Mouse (Mus musculus): ENCODE data around the gene Acod1.

The Acod1 gene

GRCm38 (mm10) chr14:103072731-103073130, 26.0 kb downstream of the Acod1 start:
- no peak for DNase-seq (ENCODE audit: low read depth, low spot score)

GRCm38 (mm10) chr14:103073825-103074224, 27.0 kb downstream of the Acod1 start:
- DNase-seq (ENCODE audit: low read depth, low spot score), result peak; percentile 40

- DNase-seq (ENCODE audit: low read depth, low spot score), result peak; percentile 53
These were observed 28.4 kb downstream of the Acod1 start for GRCm38 (mm10) chr14:103075166-103075565.

- no peak for DNase-seq (ENCODE audit: low read depth, low spot score)
These were observed 30.7 kb downstream of the Acod1 start for GRCm38 (mm10) chr14:103077272-103078005.

- peak; percentile 82 for DNase-seq (ENCODE audit: low read depth, low spot score)
These were observed 31.5 kb downstream of the Acod1 start for GRCm38 (mm10) chr14:103078006-103078912.

- no peak for DNase-seq (ENCODE audit: low read depth, low spot score)
These were observed 32.6 kb downstream of the Acod1 start for GRCm38 (mm10) chr14:103079209-103079977.

GRCm38 (mm10) chr14:103085840-103086533, 39.2 kb downstream of the Acod1 start:
- no peak for DNase-seq (ENCODE audit: low read depth, low spot score)

GRCm38 (mm10) chr14:103086671-103087324, 40.0 kb downstream of the Acod1 start:
- DNase-seq (ENCODE audit: low read depth, low spot score), result no peak

GRCm38 (mm10) chr14:103087846-103088245, 41.1 kb downstream of the Acod1 start:
- DNase-seq (ENCODE audit: low read depth, low spot score), result no peak

- peak; percentile 90 for DNase-seq (ENCODE audit: low read depth, low spot score)
These were observed 41.8 kb downstream of the Acod1 start for GRCm38 (mm10) chr14:103088624-103089023.

GRCm38 (mm10) chr14:103093236-103093635, 46.5 kb downstream of the Acod1 start:
- peak; percentile 61 for DNase-seq (ENCODE audit: low read depth, low spot score)

- no peak for DNase-seq (ENCODE audit: low read depth, low spot score)
These were observed 46.9 kb downstream of the Acod1 start for GRCm38 (mm10) chr14:103093670-103094069.

GRCm38 (mm10) chr14:103095036-103095435, 48.3 kb downstream of the Acod1 start:
- peak; percentile 32 for DNase-seq (ENCODE audit: low read depth, low spot score)

- no peak for DNase-seq (ENCODE audit: low read depth, low spot score)
These were observed 49.0 kb downstream of the Acod1 start for GRCm38 (mm10) chr14:103095826-103096225.

GRCm38 (mm10) chr14:103096621-103097020, 49.8 kb downstream of the Acod1 start:
- DNase-seq (ENCODE audit: low read depth, low spot score), result no peak

GRCm38 (mm10) chr14:103098213-103098586, 51.4 kb downstream of the Acod1 start:
- no peak for DNase-seq (ENCODE audit: low read depth, low spot score)

- DNase-seq (ENCODE audit: low read depth, low spot score), result peak; percentile 78
These were observed 51.9 kb downstream of the Acod1 start for GRCm38 (mm10) chr14:103098587-103099235.

- DNase-seq (ENCODE audit: low read depth, low spot score), result peak; percentile 100
These were observed 52.6 kb downstream of the Acod1 start, which contains the start of gene Fbxl3 for GRCm38 (mm10) chr14:103099238-103099933. TSS of gene Fbxl3 (minus strand) at chr14:103099566.

GRCm38 (mm10) chr14:103100296-103100695, 53.5 kb downstream of the Acod1 start:
- DNase-seq (ENCODE audit: low read depth, low spot score), result no peak
